Mouse (Mus musculus): ENCODE measurements around the gene Snap91.

- TF ChIP-seq CTCF (IDR thresholded peaks at IDR 0.05; ENCODE audit: low read depth, low read length) (no peak), POLR2A (IDR thresholded peaks at IDR 0.05; ENCODE audit: extremely low read depth, insufficient read depth, low read length) (no peak)
Measured at GRCm38 (mm10) chr9:86880113-86880972, at the start of gene Snap91.
